Mouse (Mus musculus) CD4-positive helper T cell, adult 2 months (primary cell): ENCODE data around the gene Bscl2.

Experiments
- DNase-seq: peaks from one replicate; pipeline ENCODE4 v3.0.0-alpha.2; 2012; ENCODE audit warnings: low read depth, missing footprints, low spot score

The Bscl2 gene

GRCm38 (mm10) chr19:8837251-8837791 lies at the start of gene Bscl2:
Gene Bscl2 (plus strand): TSS chr19:8837467.
- peak; percentile 88 for DNase-seq

- DNase-seq = no peak
Measured at GRCm38 (mm10) chr19:8788521-8788920, 48.7 kb upstream of the Bscl2 start.

- DNase-seq = no peak
Measured at GRCm38 (mm10) chr19:8789171-8789570, 48.1 kb upstream of the Bscl2 start.

GRCm38 (mm10) chr19:8790171-8790570 lies 47.1 kb upstream of the Bscl2 start:
- DNase-seq = no peak

- DNase-seq = peak; percentile 95
Measured at GRCm38 (mm10) chr19:8798264-8798946, 38.9 kb upstream of the Bscl2 start, which contains the start of gene Polr2g. Gene Polr2g (minus strand): TSS chr19:8798577.

GRCm38 (mm10) chr19:8798947-8799315 lies 38.3 kb upstream of the Bscl2 start:
- peak; percentile 30 for DNase-seq

- peak; percentile 97 for DNase-seq
Measured at GRCm38 (mm10) chr19:8802130-8802821, 35.0 kb upstream of the Bscl2 start, which contains the start of gene Zbtb3. Gene Zbtb3 (plus strand): TSS chr19:8802555.

- no peak for DNase-seq
Measured at GRCm38 (mm10) chr19:8803204-8803780, 34.0 kb upstream of the Bscl2 start.

- peak; percentile 11 for DNase-seq
Measured at GRCm38 (mm10) chr19:8803879-8804660, 33.2 kb upstream of the Bscl2 start.

GRCm38 (mm10) chr19:8806810-8807209 lies 30.5 kb upstream of the Bscl2 start:
- DNase-seq = no peak

- no peak for DNase-seq
Measured at GRCm38 (mm10) chr19:8815812-8816211, 21.5 kb upstream of the Bscl2 start.

GRCm38 (mm10) chr19:8817001-8817400 lies 20.3 kb upstream of the Bscl2 start:
- no peak for DNase-seq

- DNase-seq = no peak
Measured at GRCm38 (mm10) chr19:8818301-8818798, 18.9 kb upstream of the Bscl2 start.

- peak; percentile 97 for DNase-seq
Measured at GRCm38 (mm10) chr19:8818801-8819595, 18.3 kb upstream of the Bscl2 start, which contains the start of gene Ttc9c. Gene Ttc9c (minus strand): TSS chr19:8819333.

GRCm38 (mm10) chr19:8819596-8820423 lies 17.5 kb upstream of the Bscl2 start, which contains the start of gene Hnrnpul2:
Gene Hnrnpul2 (plus strand): TSS chr19:8820010.
- peak; percentile 100 for DNase-seq

- no peak for DNase-seq
Measured at GRCm38 (mm10) chr19:8820424-8820956, 16.8 kb upstream of the Bscl2 start.

GRCm38 (mm10) chr19:8821146-8821545 lies 16.1 kb upstream of the Bscl2 start:
- no peak for DNase-seq

GRCm38 (mm10) chr19:8822696-8823095 lies 14.6 kb upstream of the Bscl2 start:
- DNase-seq = no peak

- DNase-seq = no peak
Measured at GRCm38 (mm10) chr19:8829660-8830059, 7.6 kb upstream of the Bscl2 start, which contains the start of gene AC129217.1. Gene AC129217.1 (plus strand): TSS chr19:8829773.
